Mouse (Mus musculus) hindbrain, embryonic 15.5 days (tissue): ENCODE measurements at regions not wholly inside any gene's neighbourhood (a gene's known extent, or its start where the extent isn't known, plus 50 kb on each side); places are given as distances from the start of the nearest gene placed in this dataset.

Experiments used
- ATAC-seq: fragments of 200-750 bp; cut with Nextera tagmentation; 2 replicates; pipeline ENCODE4 v1.8.0; 2017; ENCODE audit warnings: low read depth, moderate number of reproducible peaks, moderate TSS enrichment; ENCODE audit not compliant: low FRiP score
- H3K27ac ChIP-seq: fragments of 300-500 bp; sonication (generic); replicated peaks from 2 replicates; pipeline ENCODE4 v1.5.1; 2015; ENCODE audit warnings: mild to moderate bottlenecking, inconsistent platforms
- H3K27me3 ChIP-seq: fragments of 300-500 bp; sonication (generic); 2 replicates; pipeline ENCODE4 v1.6.1; 2015; ENCODE audit warnings: control low read depth, inconsistent platforms
- H3K36me3 ChIP-seq: fragments of 300-500 bp; sonication (generic); 2 replicates; pipeline ENCODE4 v1.6.1; 2015; ENCODE audit warnings: control low read depth, inconsistent platforms
- H3K4me1 ChIP-seq: fragments of 300-500 bp; sonication (generic); replicated peaks from 2 replicates; pipeline ENCODE4 v1.6.1; 2015; ENCODE audit warnings: control low read depth, inconsistent platforms
- H3K4me2 ChIP-seq: fragments of 300-500 bp; sonication (generic); 2 replicates; pipeline ENCODE4 v1.6.1; 2015; ENCODE audit warnings: moderate library complexity, mild to moderate bottlenecking, inconsistent platforms
- H3K4me3 ChIP-seq: fragments of 300-500 bp; sonication (generic); 2 replicates; pipeline ENCODE4 v1.5.1; 2015; ENCODE audit warnings: mild to moderate bottlenecking, inconsistent platforms
- H3K9ac ChIP-seq: fragments of 300-500 bp; sonication (generic); 2 replicates; pipeline ENCODE4 v1.6.1; 2015; ENCODE audit warnings: inconsistent platforms
- H3K9me3 ChIP-seq: fragments of 300-500 bp; sonication (generic); 2 replicates; pipeline ENCODE4 v1.6.1; 2016; ENCODE audit warnings: control low read depth, inconsistent platforms
- WGBS: fragments of 180-500 bp; shearing (Covaris S2); methylation state at CpG from one replicate; pipeline ENCODE4 v1.1.7; 2015; 5-methylcytosine and 5-hydroxymethylcytosine counted together

GRCm38 (mm10) chr11:111747947-111748322 lies 682.0 kb downstream of the Kcnj2 start:
- Histone ChIP-seq H3K9me3 (no peaks in the 10 kb centered on the region), H3K4me1 (no peaks in the 10 kb centered on the region), H3K9ac (no peak overlapping the region), H3K27me3 (no peaks in the 10 kb centered on the region), H3K36me3 (no peaks in the 10 kb centered on the region), H3K4me3 (no peak overlapping the region), H3K27ac (no peak overlapping the region), H3K4me2 (no peak overlapping the region)
- WGBS: 78% methylated on average over 2 of the region's 2 CpGs
- no peak for ATAC-seq

GRCm38 (mm10) chr11:111748496-111748895 lies 682.5 kb downstream of the Kcnj2 start:
- H3K4me1 ChIP-seq: no peaks in the 10 kb centered on the region
- no peak for ATAC-seq
- 88% methylated on average over 1 of the region's 1 CpGs for WGBS
- H3K27ac ChIP-seq: no peak overlapping the region
- no peak overlapping the region for H3K4me2 ChIP-seq
- no peaks in the 10 kb centered on the region for H3K27me3 ChIP-seq
- no peak overlapping the region for H3K4me3 ChIP-seq
- H3K9ac ChIP-seq: no peak overlapping the region
- no peaks in the 10 kb centered on the region for H3K36me3 ChIP-seq
- H3K9me3 ChIP-seq: no peaks in the 10 kb centered on the region

GRCm38 (mm10) chr11:111754735-111755134 lies 688.8 kb downstream of the Kcnj2 start:
- H3K4me3 ChIP-seq: no peak overlapping the region
- H3K4me1 ChIP-seq: no peaks in the 10 kb centered on the region
- H3K27ac ChIP-seq: no peak overlapping the region
- no peak for ATAC-seq
- no peaks in the 10 kb centered on the region for H3K27me3 ChIP-seq
- WGBS: 67% methylated on average over 2 of the region's 2 CpGs
- no peaks in the 10 kb centered on the region for H3K9me3 ChIP-seq
- no peak overlapping the region for H3K4me2 ChIP-seq
- no peak overlapping the region for H3K9ac ChIP-seq
- H3K36me3 ChIP-seq: no peaks in the 10 kb centered on the region

DNA sequence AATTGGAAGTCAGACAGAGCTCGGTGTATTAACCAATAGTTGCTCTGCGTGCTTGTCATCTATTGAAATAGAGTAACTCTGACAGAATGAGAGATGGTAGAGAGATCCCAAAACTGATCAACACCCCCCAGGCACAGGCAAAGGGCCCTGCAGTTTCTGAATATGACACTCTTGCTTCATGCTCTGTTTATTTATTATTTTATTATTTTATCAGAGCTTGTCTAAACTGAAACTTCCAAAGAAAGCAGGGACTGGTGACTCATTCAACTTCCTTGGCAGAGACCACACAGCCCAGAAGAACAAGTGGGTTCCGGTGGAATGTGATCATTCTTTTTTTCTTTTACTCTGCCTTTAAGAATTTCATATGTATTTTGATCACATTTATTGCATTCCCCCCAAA lies 697.1 kb downstream of the Kcnj2 start:
- H3K9ac ChIP-seq: no peak overlapping the region
- H3K27ac ChIP-seq: no peak overlapping the region
- 79% methylated on average over 3 of the region's 3 CpGs for WGBS
- H3K36me3 ChIP-seq: no peaks in the 10 kb centered on the region
- no peaks in the 10 kb centered on the region for H3K4me1 ChIP-seq
- H3K27me3 ChIP-seq: no peaks in the 10 kb centered on the region
- H3K9me3 ChIP-seq: no peaks in the 10 kb centered on the region
- H3K4me3 ChIP-seq: no peak overlapping the region
- H3K4me2 ChIP-seq: no peak overlapping the region
- ATAC-seq: no peak

GRCm38 (mm10) chr11:111766371-111767011 lies 700.5 kb downstream of the Kcnj2 start:
- Histone ChIP-seq H3K4me1 (no peaks in the 10 kb centered on the region), H3K27ac (0 out of 2 replicates have a peak overlapping the region, but pooled peaks have one; percentile 11)

DNA sequence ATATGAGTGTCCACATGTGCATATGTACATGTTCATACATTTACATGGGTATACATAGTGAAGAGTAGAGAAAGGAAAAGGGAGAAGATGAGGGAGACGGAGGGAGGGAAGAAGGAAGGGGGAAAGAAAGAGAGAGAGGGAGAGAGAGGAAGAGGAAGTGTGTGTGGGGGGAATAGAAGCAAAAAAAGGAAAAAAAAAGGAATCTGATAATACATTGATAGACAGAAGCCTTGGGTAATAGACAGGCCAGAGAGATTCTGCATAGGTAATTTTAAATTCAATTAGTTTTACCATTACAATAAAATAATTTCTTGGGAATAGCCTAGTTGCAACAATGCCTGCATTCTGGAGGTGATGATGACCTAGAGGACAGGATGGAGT lies 701.0 kb downstream of the Kcnj2 start:
- no peaks in the 10 kb centered on the region for H3K36me3 ChIP-seq
- WGBS: 59% methylated on average over 1 of the region's 1 CpGs
- no peak overlapping the region for H3K4me2 ChIP-seq
- H3K27me3 ChIP-seq: no peaks in the 10 kb centered on the region
- no peaks in the 10 kb centered on the region for H3K9me3 ChIP-seq
- H3K4me3 ChIP-seq: no peak overlapping the region
- no peak overlapping the region for H3K27ac ChIP-seq
- ATAC-seq: no peak
- no peaks in the 10 kb centered on the region for H3K4me1 ChIP-seq
- no peak overlapping the region for H3K9ac ChIP-seq

More at GRCm38 (mm10) chr11:111766371-111767011, 700.5 kb downstream of the Kcnj2 start:
- no peaks in the 10 kb centered on the region for H3K9me3 ChIP-seq
- ATAC-seq: no peak
- WGBS: 13% methylated on average over 6 of the region's 6 CpGs
- no peaks in the 10 kb centered on the region for H3K36me3 ChIP-seq
- H3K4me2 ChIP-seq: no peak overlapping the region
- no peak overlapping the region for H3K4me3 ChIP-seq
- no peaks in the 10 kb centered on the region for H3K27me3 ChIP-seq
- H3K9ac ChIP-seq: no peak overlapping the region

DNA sequence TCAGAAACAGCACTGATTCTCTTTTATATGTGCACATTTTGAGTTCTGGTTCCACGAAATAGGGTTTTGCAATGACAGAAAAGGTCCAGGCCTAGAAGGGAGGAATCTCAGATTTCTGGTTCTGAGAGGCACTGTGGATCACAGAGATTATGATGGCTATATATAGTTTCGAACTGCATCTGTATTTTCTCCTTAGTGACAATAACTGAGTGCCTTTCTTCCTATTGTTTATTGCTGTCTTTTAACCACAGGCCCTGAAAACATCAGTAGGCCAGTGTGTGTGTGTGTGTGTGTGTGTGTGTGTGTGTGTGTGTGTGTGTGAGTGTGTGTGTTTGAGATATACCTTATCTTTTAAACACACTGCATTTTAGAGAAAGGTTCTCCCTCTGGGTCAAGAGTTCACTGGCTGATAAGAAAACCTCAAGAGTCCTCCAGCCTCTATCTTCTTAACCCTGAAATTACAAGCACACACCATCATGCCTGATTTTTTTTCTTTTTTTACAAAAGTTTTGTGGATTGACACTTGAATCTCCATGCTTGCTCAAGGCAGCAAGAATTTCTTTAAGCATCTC lies 708.2 kb downstream of the Kcnj2 start:
- WGBS: 86% methylated on average over 2 of the region's 2 CpGs

GRCm38 (mm10) chr11:111781321-111781720 lies 715.4 kb downstream of the Kcnj2 start:
- H3K27me3 ChIP-seq: no peaks in the 10 kb centered on the region
- H3K4me2 ChIP-seq: 0 out of 2 replicates have a peak overlapping the region, but pooled peaks have one; percentile 11
- no peaks in the 10 kb centered on the region for H3K9me3 ChIP-seq
- no peak overlapping the region for H3K4me3 ChIP-seq
- H3K27ac ChIP-seq: no peak overlapping the region
- H3K36me3 ChIP-seq: no peaks in the 10 kb centered on the region
- 68% methylated on average over 7 of the region's 7 CpGs for WGBS
- no peaks in the 10 kb centered on the region for H3K4me1 ChIP-seq
- ATAC-seq: no peak
- H3K9ac ChIP-seq: no peak overlapping the region

More for the DNA sequence above, 708.2 kb downstream of the Kcnj2 start:
- Histone ChIP-seq H3K27me3 (no peaks in the 10 kb centered on the region), H3K36me3 (no peaks in the 10 kb centered on the region), H3K4me1 (no peaks in the 10 kb centered on the region), H3K9ac (no peak overlapping the region), H3K4me2 (no peak overlapping the region), H3K9me3 (no peaks in the 10 kb centered on the region), H3K4me3 (no peak overlapping the region), H3K27ac (no peak overlapping the region)
- ATAC-seq: no peak

DNA sequence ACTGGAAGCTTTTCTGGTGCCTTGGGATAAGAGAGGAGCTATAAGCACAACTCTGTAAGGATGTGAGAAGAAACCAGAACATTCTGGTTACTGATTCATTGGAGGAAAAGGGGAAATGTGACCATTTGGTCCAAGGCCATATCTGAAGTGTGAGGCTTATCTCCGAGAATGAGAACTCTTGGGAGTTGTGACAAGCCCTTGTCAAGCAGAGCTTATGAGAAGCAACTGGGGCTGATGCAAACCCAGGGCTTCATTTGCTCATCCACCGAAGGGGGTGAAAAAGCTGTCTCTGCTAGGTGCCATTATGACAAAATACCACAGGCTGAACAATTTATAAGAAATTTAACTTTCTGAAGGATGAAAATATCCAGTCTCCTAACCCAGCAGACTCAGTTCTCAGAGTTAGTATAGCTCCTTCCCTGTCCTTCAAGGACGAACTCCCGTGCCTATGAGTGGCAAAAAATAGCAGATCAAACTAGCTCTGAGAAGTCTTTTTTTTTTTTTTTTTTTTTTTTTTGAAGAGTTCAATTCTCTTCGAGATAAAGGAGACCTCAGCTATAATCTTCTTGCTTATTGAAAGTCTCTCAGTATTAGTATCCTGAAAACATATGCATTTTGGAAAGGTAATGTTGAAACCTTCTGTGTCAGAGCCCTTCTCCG lies 725.4 kb downstream of the Kcnj2 start:
- ATAC-seq: no peak
- WGBS: 87% methylated on average over 6 of the region's 6 CpGs
- H3K27me3 ChIP-seq: no peaks in the 10 kb centered on the region

DNA sequence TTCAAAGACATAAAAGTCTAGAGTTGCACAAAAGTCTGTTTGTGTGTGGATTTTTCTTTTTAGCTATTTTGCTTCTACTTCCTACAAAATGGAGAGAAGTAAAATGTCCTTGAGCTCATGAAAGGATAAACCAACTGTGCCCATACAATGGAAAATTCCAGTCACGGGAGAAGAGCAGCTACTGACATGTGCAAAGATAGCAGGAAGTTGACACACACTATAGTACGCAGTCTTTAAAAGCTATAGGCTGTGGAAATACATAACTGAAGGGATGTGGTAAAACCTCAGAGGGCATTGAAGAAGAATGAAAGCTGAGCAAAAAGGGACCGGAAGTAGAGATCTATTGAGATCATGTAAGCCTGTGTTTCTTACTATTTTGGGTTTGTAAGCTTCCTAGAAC lies 735.1 kb downstream of the Kcnj2 start:
- Histone ChIP-seq H3K9me3 (no peaks in the 10 kb centered on the region), H3K4me3 (no peak overlapping the region), H3K27ac (no peak overlapping the region), H3K4me2 (no peak overlapping the region), H3K4me1 (no peaks in the 10 kb centered on the region), H3K36me3 (no peaks in the 10 kb centered on the region), H3K9ac (no peak overlapping the region), H3K27me3 (no peaks in the 10 kb centered on the region)
- ATAC-seq: no peak
- 79% methylated on average over 3 of the region's 3 CpGs for WGBS

More for the DNA sequence above, 725.4 kb downstream of the Kcnj2 start:
- Histone ChIP-seq H3K4me1 (no peaks in the 10 kb centered on the region), H3K27ac (no peak overlapping the region), H3K9me3 (no peaks in the 10 kb centered on the region), H3K4me3 (no peak overlapping the region), H3K9ac (no peak overlapping the region), H3K36me3 (no peaks in the 10 kb centered on the region), H3K4me2 (no peak overlapping the region)

GRCm38 (mm10) chr11:111816176-111816775 lies 750.3 kb downstream of the Kcnj2 start:
- WGBS: 89% methylated on average over 18 of the region's 18 CpGs
- no peak overlapping the region for H3K9ac ChIP-seq

DNA sequence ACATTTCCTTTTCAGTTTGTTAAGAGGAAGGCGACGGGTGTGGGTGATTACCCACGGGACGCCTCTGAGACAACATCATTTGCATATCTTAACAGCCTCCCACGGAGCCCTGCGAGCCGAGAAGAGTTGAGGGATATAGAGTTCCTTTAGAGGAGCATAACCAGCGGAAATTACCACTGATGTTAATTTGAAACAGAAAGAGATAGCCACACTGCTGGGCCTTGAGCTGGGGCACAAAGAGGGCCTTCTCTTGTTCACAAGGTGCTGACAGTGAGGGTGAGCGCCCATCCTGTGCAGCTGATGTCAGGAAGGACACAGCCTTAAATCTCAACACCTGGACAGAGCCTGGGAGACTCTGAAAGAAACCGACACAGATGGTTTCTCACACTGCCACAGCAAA lies 752.2 kb downstream of the Kcnj2 start:
- 5% methylated on average over 10 of the region's 10 CpGs for WGBS

More at GRCm38 (mm10) chr11:111816176-111816775, 750.3 kb downstream of the Kcnj2 start:
- Histone ChIP-seq H3K27ac (no peak overlapping the region), H3K4me1 (peaks cover 14% of the 10 kb centered on the region), H3K4me3 (no peak overlapping the region), H3K9me3 (no peaks in the 10 kb centered on the region), H3K36me3 (no peaks in the 10 kb centered on the region), H3K27me3 (no peaks in the 10 kb centered on the region), H3K4me2 (no peak overlapping the region)
- ATAC-seq: no peak

More for the DNA sequence above, 752.2 kb downstream of the Kcnj2 start:
- no peaks in the 10 kb centered on the region for H3K36me3 ChIP-seq
- peaks cover 14% of the 10 kb centered on the region for H3K4me1 ChIP-seq
- H3K4me2 ChIP-seq: peak overlapping the region; percentile 39
- H3K9me3 ChIP-seq: no peaks in the 10 kb centered on the region
- ATAC-seq: peak; percentile 66; the same call in 1 of the 2 replicates
- no peak overlapping the region for H3K9ac ChIP-seq
- peak overlapping the region; percentile 72 for H3K27ac ChIP-seq
- no peaks in the 10 kb centered on the region for H3K27me3 ChIP-seq
- no peak overlapping the region for H3K4me3 ChIP-seq
